Mouse (Mus musculus) embryonic facial prominence, embryonic 12.5 days (tissue): Measurements from ENCODE around the gene Zfp790. TPM values are rescaled to one million over a fixed set of nuclear protein-coding genes. Genes with fewer than 3 reads are reported as not detected.

ENCODE experiments used
- ATAC-seq: fragments of 200-750 bp; cut with Nextera tagmentation; 2 replicates; pipeline ENCODE4 v1.8.0; 2017; ENCODE audit not compliant: insufficient number of reproducible peaks, insufficient read depth, low FRiP score, low TSS enrichment
- H3K27ac ChIP-seq: fragments of 300-500 bp; sonication (generic); 2 replicates; pipeline ENCODE4 v1.5.1; 2016; ENCODE audit warnings: mild to moderate bottlenecking
- H3K27me3 ChIP-seq: fragments of 300-500 bp; sonication (generic); 2 replicates; pipeline ENCODE4 v1.6.1; 2016; ENCODE audit warnings: mild to moderate bottlenecking, moderate library complexity
- H3K36me3 ChIP-seq: fragments of 300-500 bp; sonication (generic); 2 replicates; pipeline ENCODE4 v1.6.1; 2016; ENCODE audit warnings: mild to moderate bottlenecking
- H3K4me1 ChIP-seq: fragments of 300-500 bp; sonication (generic); 2 replicates; pipeline ENCODE4 v1.6.1; 2016
- H3K4me2 ChIP-seq: fragments of 300-500 bp; sonication (generic); replicated peaks from 2 replicates; pipeline ENCODE4 v1.6.1; 2016; ENCODE audit warnings: mild to moderate bottlenecking, moderate library complexity
- H3K4me3 ChIP-seq: fragments of 300-500 bp; sonication (generic); 2 replicates; pipeline ENCODE4 v1.5.1; 2016; ENCODE audit warnings: mild to moderate bottlenecking
- H3K9ac ChIP-seq: fragments of 300-500 bp; sonication (generic); 2 replicates; pipeline ENCODE4 v1.6.1; 2016; ENCODE audit warnings: mild to moderate bottlenecking, moderate library complexity
- H3K9me3 ChIP-seq: fragments of 300-500 bp; sonication (generic); 2 replicates; pipeline ENCODE4 v1.6.1; 2016; ENCODE audit warnings: mild to moderate bottlenecking, moderate library complexity
- WGBS: fragments of 180-500 bp; shearing (Covaris S2); methylation state at CpG from one replicate; pipeline ENCODE4 v1.1.7; 2016; 5-methylcytosine and 5-hydroxymethylcytosine counted together
- polyA plus RNA-seq: library from polyadenylated mRNA; unstranded; fragments of >200 nt; fragmentation: Nextera tagmentation; extraction: Ambion mirVana; gene quantifications from 2 replicates; pipeline ENCODE4 v1.2.1, GENCODE M21; 2016

Gene Zfp790
- polyA plus RNA-seq, 1 experiment from 2014 or later: 20.0 TPM

DNA sequence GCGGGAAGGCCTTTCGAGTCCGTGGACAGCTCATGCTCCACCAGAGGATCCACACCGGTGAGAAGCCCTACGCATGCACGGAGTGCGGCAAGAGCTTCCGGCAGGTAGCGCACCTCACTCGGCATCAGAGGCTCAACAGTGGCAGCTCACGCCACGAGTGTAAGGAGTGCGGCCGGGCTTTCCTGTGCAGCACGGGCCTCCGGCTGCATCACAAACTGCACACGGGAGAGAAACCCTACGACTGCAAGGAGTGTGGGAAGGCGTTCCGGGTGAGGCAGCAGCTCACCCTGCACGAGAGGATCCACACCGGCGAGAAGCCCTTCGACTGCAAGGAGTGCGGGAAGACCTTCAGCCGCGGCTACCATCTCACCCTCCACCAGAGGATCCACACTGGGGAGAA is 23.0 kb upstream of the Zfp790 start:
- Histone ChIP-seq H3K36me3 (peaks cover 64% of the 10 kb centered on the region), H3K4me2 (peak overlapping the region; percentile 8; the same call in 1 of the 2 replicates), H3K4me1 (no peaks in the 10 kb centered on the region), H3K27me3 (peaks cover 14% of the 10 kb centered on the region), H3K4me3 (no peak overlapping the region), H3K9ac (no peak overlapping the region), H3K9me3 (peaks cover 5% of the 10 kb centered on the region; the same call in 1 of the 2 replicates), H3K27ac (no peak overlapping the region)
- 35% methylated on average over 27 of the region's 27 CpGs for whole genome bisulfite sequencing
- no peak for ATAC-seq

DNA sequence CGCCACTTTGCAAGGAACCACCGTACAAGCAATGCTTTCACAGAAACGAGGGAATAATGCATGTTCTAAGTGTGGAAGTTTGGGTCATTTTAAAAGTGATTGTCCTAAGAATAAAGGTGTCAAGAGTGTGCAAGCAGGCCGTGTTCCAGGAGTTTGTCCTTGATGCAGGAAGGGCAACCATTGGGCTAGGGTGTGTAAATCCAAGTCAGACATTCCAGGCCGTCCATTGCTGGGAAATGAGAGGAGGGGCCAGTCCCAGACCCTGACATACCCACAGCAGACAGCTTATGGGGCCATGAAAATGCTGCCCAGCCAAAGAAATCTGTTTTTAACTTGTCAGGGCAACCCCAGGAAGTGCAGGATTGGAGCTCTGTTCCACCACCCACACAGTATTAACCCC is 8.9 kb upstream of the Zfp790 start:
- Histone ChIP-seq H3K27ac (no peak overlapping the region), H3K27me3 (no peaks in the 10 kb centered on the region), H3K4me2 (no peak overlapping the region), H3K36me3 (no peaks in the 10 kb centered on the region), H3K4me3 (no peak overlapping the region), H3K9me3 (no peaks in the 10 kb centered on the region), H3K9ac (no peak overlapping the region), H3K4me1 (no peaks in the 10 kb centered on the region)
- 85% methylated on average over 5 of the region's 5 CpGs for WGBS
- no peak for ATAC-seq

DNA sequence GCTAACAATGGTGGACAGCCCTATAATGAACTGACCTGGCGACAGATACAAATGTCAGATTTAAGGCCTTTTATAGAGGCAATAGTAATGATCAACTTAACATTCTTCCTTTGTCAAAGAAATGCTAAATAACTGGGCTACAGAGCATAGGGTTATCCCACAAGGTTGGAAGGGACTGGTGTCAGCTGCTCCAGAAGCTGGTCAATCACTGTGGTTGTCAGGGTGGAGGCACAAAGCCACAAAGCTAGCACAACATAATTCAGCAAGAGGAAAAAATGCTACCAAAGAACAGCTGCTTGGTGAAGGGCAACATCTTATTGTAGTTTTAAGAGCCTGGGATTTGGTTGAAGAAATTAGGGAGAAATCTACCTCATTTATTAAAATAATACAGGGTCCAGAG is 3.7 kb upstream of the Zfp790 start:
- Histone ChIP-seq H3K27ac (no peak overlapping the region), H3K36me3 (no peaks in the 10 kb centered on the region), H3K27me3 (no peaks in the 10 kb centered on the region), H3K9me3 (no peaks in the 10 kb centered on the region), H3K4me3 (no peak overlapping the region), H3K9ac (no peak overlapping the region), H3K4me1 (peaks cover 16% of the 10 kb centered on the region), H3K4me2 (no peak overlapping the region)
- 95% methylated on average over 1 of the region's 1 CpGs for WGBS
- ATAC-seq: no peak

DNA sequence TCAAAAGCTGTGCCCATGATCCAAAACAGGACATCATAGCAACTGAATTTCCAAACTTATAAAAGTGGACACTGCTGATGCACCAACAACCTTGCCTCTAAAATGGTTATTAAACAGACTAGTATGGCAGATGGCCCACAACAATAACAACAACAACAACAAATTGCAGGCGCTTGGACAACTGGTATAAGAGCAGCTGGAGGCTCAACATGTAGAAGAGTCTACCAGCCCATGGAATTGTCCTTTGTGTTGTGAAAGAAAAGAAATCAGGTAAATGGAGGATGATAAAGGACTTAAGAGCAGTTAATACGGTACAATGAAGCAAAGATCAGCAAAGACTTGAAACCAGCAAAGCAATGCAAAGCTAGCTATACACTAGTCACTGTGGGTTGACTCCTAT is 1.5 kb upstream of the Zfp790 start:
- Histone ChIP-seq H3K4me2 (peak overlapping the region; percentile 78; the same call in 1 of the 2 replicates), H3K36me3 (0 out of 2 replicates have a peak, but pooled peaks cover 5% of the 10 kb centered on the region), H3K4me1 (peaks cover 27% of the 10 kb centered on the region), H3K4me3 (peak overlapping the region; percentile 72; the same call in 1 of the 2 replicates), H3K9me3 (no peaks in the 10 kb centered on the region), H3K9ac (no peak overlapping the region), H3K27ac (no peak overlapping the region), H3K27me3 (no peaks in the 10 kb centered on the region)
- no peak for ATAC-seq
- 85% methylated on average over 2 of the region's 2 CpGs for WGBS

DNA sequence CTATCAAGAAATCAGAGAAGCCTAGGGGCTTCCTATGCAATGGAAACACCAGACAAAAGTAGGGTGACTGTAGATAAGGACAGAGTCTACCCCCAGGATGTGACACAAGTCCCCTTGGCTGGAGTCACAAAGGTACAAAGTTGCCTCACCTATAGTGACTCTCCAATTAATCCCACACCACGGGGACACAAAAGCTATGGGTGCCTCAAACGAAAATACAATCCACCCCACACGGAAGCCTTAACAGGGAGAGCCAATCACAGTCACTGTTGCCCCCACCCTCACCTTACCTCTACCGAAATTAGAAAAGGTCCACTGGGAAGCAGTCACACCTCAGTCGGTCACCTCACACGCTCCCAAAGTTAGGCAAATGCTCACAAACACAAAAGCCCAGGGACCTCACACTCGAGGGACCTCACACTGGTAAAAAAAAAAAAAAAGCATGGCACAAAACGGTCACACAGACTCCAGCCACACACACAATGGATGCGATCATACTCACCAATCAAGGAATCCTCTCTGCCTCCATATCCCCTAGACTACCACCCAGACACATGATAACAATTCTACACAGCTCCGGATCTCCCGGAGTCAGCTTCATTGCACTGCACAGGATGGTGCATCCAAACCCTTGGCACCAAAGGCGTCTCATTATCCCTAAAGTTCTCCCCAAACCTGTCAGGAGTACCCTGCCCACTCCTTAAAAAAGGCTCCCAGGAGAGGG is 691 bp upstream of the Zfp790 start:
- H3K9ac ChIP-seq: peak overlapping the region; percentile 70
- H3K4me1 ChIP-seq: peaks cover 28% of the 10 kb centered on the region
- no peaks in the 10 kb centered on the region for H3K27me3 ChIP-seq
- H3K4me3 ChIP-seq: peak overlapping the region; percentile 72
- H3K9me3 ChIP-seq: no peaks in the 10 kb centered on the region
- 0 out of 2 replicates have a peak overlapping the region, but pooled peaks have one; percentile 57 for H3K27ac ChIP-seq
- ATAC-seq: peak; percentile 48
- peak overlapping the region; percentile 78 for H3K4me2 ChIP-seq
- 0 out of 2 replicates have a peak, but pooled peaks cover 5% of the 10 kb centered on the region for H3K36me3 ChIP-seq
- WGBS: 3% methylated on average over 12 of the region's 12 CpGs

DNA sequence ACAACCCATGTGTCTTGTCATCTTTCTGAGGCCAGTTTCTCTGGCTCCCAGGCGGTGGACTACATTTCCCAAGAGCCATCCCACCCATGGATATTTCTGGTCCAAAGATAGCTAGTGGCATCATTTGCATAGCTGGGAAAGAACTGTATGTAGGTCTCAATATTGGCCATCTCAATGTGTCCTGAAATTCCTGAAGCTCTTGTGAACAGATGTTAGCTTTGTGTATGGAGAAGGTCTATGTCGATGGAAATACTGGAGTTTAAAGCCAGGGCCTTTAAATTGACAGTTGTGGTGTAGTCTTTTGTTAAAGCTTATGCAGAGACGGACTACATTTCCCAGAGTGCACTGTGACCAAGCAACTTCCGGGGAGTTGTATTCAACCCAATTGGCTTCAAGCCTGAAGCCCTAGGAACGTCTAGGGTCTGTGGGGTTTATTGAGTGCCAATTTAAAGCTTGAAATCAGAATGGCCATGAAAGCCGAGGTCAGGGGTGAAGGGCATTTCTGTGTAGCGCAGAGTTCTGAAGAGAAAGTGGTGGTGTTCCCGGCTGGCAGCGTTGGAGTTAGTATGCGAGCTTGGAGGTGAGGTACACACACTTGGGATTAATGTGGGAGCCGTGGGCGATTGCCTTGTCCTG is 2.8 kb downstream of the Zfp790 start:
- Histone ChIP-seq H3K9me3 (no peaks in the 10 kb centered on the region), H3K27ac (peak overlapping the region; percentile 30; the same call in 1 of the 2 replicates), H3K4me1 (peaks cover 28% of the 10 kb centered on the region), H3K4me3 (peak overlapping the region; percentile 45), H3K9ac (peak overlapping the region; percentile 51), H3K4me2 (peak overlapping the region; percentile 65), H3K36me3 (peaks cover 26% of the 10 kb centered on the region), H3K27me3 (no peaks in the 10 kb centered on the region)
- ATAC-seq: peak; percentile 45; the same call in 1 of the 2 replicates
- WGBS: 5% methylated on average over 12 of the region's 12 CpGs

DNA sequence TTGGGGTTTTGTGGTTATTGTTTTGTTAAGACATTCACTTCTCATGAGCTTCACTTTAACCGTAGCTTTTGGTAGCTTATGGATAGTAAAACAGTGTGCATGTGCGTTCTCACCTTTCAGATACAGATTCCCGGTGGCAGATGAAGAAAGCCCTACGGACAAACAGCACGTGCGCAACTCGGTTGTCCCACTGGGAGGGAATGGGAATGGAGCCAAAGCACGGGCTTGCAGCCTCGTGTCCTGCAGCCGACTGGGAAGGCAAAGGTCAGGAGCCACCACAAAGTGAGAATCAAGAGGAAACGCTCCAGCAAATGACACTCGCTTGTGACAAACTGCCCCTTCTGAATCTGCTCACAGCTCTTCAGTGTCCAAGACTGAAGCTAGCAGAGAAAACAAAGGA is 12.1 kb downstream of the Zfp790 start:
- Histone ChIP-seq H3K9ac (no peak overlapping the region), H3K36me3 (peaks cover 74% of the 10 kb centered on the region), H3K27ac (no peak overlapping the region), H3K4me2 (no peak overlapping the region), H3K4me1 (no peaks in the 10 kb centered on the region), H3K4me3 (no peak overlapping the region), H3K27me3 (no peaks in the 10 kb centered on the region), H3K9me3 (no peaks in the 10 kb centered on the region)
- no peak for ATAC-seq
- 96% methylated on average over 12 of the region's 12 CpGs for WGBS

DNA sequence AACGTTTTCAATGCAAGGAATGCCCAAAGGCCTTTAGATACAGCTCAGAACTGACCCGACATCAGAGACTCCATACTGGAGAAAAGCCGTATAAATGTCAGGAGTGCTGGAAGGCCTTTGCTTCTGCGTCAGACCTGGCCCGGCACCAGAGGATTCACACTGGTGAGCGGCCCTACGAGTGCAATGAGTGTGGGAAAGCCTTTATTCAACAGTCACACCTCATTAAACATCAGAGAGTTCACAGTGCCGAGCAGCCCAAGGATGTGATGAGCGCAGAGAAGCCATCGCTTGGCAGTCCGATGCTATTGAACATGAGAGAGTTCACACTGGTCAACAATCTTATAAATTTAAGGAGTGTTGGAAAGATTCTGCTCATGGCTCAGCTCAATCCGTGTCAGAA is 13.9 kb downstream of the Zfp790 start:
- Histone ChIP-seq H3K36me3 (peaks cover 63% of the 10 kb centered on the region), H3K27me3 (no peaks in the 10 kb centered on the region), H3K9ac (no peak overlapping the region), H3K4me3 (no peak overlapping the region), H3K27ac (no peak overlapping the region), H3K9me3 (no peaks in the 10 kb centered on the region), H3K4me1 (no peaks in the 10 kb centered on the region), H3K4me2 (no peak overlapping the region)
- WGBS: 95% methylated on average over 12 of the region's 12 CpGs
- ATAC-seq: no peak

DNA sequence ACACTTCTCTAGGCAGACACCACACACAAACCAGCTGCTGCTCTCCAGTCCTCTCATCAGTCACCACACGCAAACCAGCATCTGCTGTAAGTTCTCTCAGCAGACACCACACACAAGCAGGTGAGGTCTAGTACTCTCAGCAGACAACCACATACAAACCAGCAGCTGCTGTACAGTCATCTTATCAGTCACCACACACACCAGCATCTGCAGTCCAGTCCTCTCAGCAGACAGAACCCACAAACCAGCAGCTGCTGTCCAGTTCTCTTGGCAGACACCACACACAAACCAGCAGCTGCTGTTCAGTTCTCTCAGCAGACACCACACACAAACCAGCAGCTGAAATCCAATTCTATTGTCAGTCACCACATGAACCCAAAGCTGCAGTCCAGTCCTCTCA is 20.9 kb downstream of the Zfp790 start:
- Histone ChIP-seq H3K27ac (no peak overlapping the region), H3K27me3 (no peaks in the 10 kb centered on the region), H3K9me3 (no peaks in the 10 kb centered on the region), H3K4me1 (no peaks in the 10 kb centered on the region), H3K9ac (no peak overlapping the region), H3K4me2 (no peak overlapping the region), H3K4me3 (no peak overlapping the region), H3K36me3 (peaks cover 12% of the 10 kb centered on the region; the same call in 1 of the 2 replicates)
- WGBS: 79% methylated on average over 1 of the region's 1 CpGs
- no peak for ATAC-seq

DNA sequence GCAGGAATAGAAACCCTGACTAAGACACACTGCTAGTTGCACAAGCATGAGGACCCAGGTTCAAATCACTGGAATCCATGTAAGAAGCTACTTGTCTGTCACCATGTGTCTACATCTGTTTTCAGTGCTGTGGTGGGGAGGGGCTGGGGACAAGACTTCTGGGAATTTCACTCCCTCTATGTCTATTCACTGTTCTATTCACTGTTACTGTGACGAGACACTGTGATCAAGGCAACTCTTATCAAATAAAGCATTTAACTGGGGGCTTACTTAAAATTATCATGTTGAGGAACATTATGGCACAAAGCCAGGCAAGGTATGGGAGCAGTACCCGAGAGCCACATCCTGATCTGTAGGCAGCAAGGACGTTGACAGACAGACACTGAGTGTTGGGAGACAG is 23.3 kb downstream of the Zfp790 start:
- Histone ChIP-seq H3K9ac (no peak overlapping the region), H3K27ac (no peak overlapping the region), H3K36me3 (peaks cover 14% of the 10 kb centered on the region; the same call in 1 of the 2 replicates), H3K9me3 (no peaks in the 10 kb centered on the region), H3K4me1 (no peaks in the 10 kb centered on the region), H3K4me3 (no peak overlapping the region), H3K4me2 (no peak overlapping the region), H3K27me3 (no peaks in the 10 kb centered on the region)
- no peak for ATAC-seq
- 81% methylated on average over 3 of the region's 3 CpGs for WGBS

DNA sequence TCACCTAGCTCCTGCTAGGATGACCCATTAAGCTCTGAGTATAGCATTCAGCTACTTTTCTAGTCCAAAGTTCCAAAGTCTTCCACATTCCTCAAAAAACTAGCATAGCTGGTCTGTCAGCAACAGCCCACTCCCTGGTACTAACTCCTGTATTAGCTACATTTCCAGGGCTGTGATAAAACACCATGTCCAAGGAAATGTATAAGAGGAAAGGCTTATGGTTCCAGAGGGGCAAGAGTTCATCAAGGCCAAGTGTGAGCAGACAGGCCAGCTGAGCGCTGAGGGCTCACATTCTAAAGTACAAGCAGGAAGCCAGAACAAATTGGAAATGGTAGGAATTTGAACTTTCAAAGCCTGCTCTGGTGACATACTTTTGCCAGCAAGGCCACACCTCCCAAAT is 26.2 kb downstream of the Zfp790 start:
- no peak for ATAC-seq
- Histone ChIP-seq H3K9me3 (no peaks in the 10 kb centered on the region), H3K27ac (no peak overlapping the region), H3K36me3 (peaks cover 29% of the 10 kb centered on the region), H3K4me1 (no peaks in the 10 kb centered on the region), H3K9ac (no peak overlapping the region), H3K27me3 (no peaks in the 10 kb centered on the region), H3K4me3 (no peak overlapping the region), H3K4me2 (no peak overlapping the region)
- WGBS: 88% methylated on average over 1 of the region's 1 CpGs

DNA sequence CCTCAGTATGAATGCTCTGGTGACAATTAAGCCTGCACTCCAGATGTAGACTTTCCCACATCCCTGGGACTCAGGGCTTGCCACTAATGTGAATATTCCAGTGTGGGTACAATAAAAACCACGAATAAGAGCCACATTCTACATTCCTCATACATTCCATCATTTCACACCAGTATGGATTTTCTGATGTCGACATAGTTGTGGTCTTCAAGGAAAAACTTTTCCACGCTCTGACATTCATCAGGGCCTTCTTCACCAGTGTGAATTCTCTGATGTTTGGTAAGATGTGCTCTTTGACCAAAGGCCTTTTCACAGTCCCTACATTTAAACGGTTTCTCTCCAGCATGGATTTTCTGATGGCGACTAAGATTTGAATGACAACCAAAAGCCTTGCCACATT is 28.7 kb downstream of the Zfp790 start:
- Histone ChIP-seq H3K4me1 (no peaks in the 10 kb centered on the region), H3K9me3 (no peaks in the 10 kb centered on the region), H3K27ac (no peak overlapping the region), H3K9ac (no peak overlapping the region), H3K27me3 (no peaks in the 10 kb centered on the region), H3K4me2 (no peak overlapping the region), H3K4me3 (no peak overlapping the region), H3K36me3 (peaks cover 29% of the 10 kb centered on the region)
- ATAC-seq: no peak
- 84% methylated on average over 5 of the region's 5 CpGs for WGBS
